Mouse (Mus musculus) heart, embryonic 11.5 days (tissue): ENCODE data around the gene Cyfip1. TPM values are rescaled to one million over a fixed set of nuclear protein-coding genes. Genes with fewer than 3 reads are reported as not detected.

Experiments used
- ATAC-seq: fragments of 200-750 bp; cut with Nextera tagmentation; replicated peaks from 2 replicates; pipeline ENCODE4 v1.8.0; 2017; ENCODE audit warnings: moderate library complexity; ENCODE audit not compliant: insufficient number of reproducible peaks, low FRiP score, low TSS enrichment
- H3K27ac ChIP-seq: fragments of 300-500 bp; sonication (generic); 2 replicates; pipeline ENCODE4 v1.5.1; 2014; ENCODE audit warnings: mild to moderate bottlenecking, low read depth, low read length
- H3K27me3 ChIP-seq: fragments of 300-500 bp; sonication (generic); 2 replicates; pipeline ENCODE4 v1.6.1; 2014; ENCODE audit warnings: mild to moderate bottlenecking, low read length, mixed read lengths; ENCODE audit not compliant: control insufficient read depth, insufficient read depth
- H3K36me3 ChIP-seq: fragments of 300-500 bp; sonication (generic); 2 replicates; pipeline ENCODE4 v1.6.1; 2014; ENCODE audit warnings: mild to moderate bottlenecking, low read length, moderate library complexity, mixed read lengths; ENCODE audit not compliant: control insufficient read depth, insufficient read depth
- H3K4me1 ChIP-seq: fragments of 300-500 bp; sonication (generic); 2 replicates; pipeline ENCODE4 v1.6.1; 2014; ENCODE audit warnings: low read length; ENCODE audit not compliant: control insufficient read depth, insufficient read depth
- H3K4me2 ChIP-seq: fragments of 300-500 bp; sonication (generic); 2 replicates; pipeline ENCODE4 v1.6.1; 2014; ENCODE audit warnings: mild to moderate bottlenecking, moderate library complexity
- H3K4me3 ChIP-seq: fragments of 300-500 bp; sonication (generic); 2 replicates; pipeline ENCODE4 v1.5.1; 2014; ENCODE audit warnings: low read depth, low read length
- H3K9ac ChIP-seq: fragments of 300-500 bp; sonication (generic); 2 replicates; pipeline ENCODE4 v1.6.1; 2014; ENCODE audit warnings: mild to moderate bottlenecking, low read depth, low read length, moderate library complexity
- H3K9me3 ChIP-seq: fragments of 300-500 bp; sonication (generic); replicated peaks from 2 replicates; pipeline ENCODE4 v1.6.1; 2016; ENCODE audit warnings: low read length; ENCODE audit not compliant: control insufficient read depth
- WGBS: fragments of 180-500 bp; shearing (Covaris S2); extraction: QIAGEN DNeasy Blood & Tissue Kit; methylation state at CpG from one replicate; pipeline ENCODE4 v1.1.7; 2014; ENCODE audit not compliant: insufficient replicate concordance; 5-methylcytosine and 5-hydroxymethylcytosine counted together
- polyA plus RNA-seq: library from polyadenylated mRNA; unstranded; fragments of >200 nt; fragmentation: Nextera tagmentation; extraction: Ambion mirVana; gene quantifications from 2 replicates; pipeline ENCODE4 v1.2.1, GENCODE M21; 2014

Gene Cyfip1
- polyA plus RNA-seq, 1 experiment from 2014 or later, result 55.4 TPM

DNA sequence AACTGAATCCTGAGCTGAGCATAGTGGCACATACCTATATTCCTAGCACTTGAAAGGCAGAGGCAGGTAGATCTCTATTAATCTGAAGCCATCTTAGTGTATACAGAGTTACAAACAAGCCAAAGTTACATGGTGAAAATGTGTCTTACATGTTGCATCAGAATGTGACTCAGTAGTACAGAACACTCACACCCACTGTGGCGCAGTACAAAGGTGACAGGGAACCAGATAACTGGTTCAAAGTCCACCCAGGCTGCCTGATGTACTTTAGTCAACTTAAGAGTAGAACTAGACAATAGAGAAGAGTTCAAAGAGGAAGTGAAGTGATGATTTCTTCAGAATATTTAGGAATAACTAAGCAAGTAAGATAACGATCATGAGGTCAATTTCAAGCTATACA is 93.5 kb downstream of the Cyfip1 start:
- no peak overlapping the region for H3K4me3 ChIP-seq
- H3K9ac ChIP-seq, result no peak overlapping the region
- WGBS, result 95% methylated on average over 2 of the region's 2 CpGs
- H3K27ac ChIP-seq, result no peak overlapping the region
- H3K36me3 ChIP-seq, result peaks cover 9% of the 10 kb centered on the region
- ATAC-seq, result no peak
- H3K4me2 ChIP-seq, result no peak overlapping the region
- H3K9me3 ChIP-seq, result no peaks in the 10 kb centered on the region
- no peaks in the 10 kb centered on the region for H3K27me3 ChIP-seq
- H3K4me1 ChIP-seq, result no peaks in the 10 kb centered on the region

DNA sequence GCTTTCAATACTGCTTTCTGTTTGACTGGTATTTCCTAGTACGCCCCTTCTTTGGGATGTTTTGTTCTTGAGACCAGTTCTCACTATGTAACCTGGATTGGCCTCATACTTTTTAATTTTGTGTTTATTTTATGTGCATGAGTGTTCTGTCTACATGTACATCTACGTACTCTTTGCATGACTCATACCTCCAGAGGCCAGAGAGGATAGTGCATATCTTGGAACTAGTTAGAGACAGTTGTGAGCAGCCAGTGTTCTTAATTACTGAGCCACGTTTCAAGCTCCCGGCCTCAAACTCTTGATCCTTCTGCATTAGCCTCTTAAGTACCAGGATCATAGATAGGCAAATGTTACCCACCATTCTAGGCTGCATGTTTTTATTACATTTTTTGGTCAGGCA is 96.8 kb downstream of the Cyfip1 start:
- peaks cover 3% of the 10 kb centered on the region; the same call in 1 of the 2 replicates for H3K36me3 ChIP-seq
- no peaks in the 10 kb centered on the region for H3K4me1 ChIP-seq
- H3K9me3 ChIP-seq, result no peaks in the 10 kb centered on the region
- H3K4me2 ChIP-seq, result no peak overlapping the region
- H3K27ac ChIP-seq, result no peak overlapping the region
- H3K9ac ChIP-seq, result no peak overlapping the region
- ATAC-seq, result no peak
- H3K4me3 ChIP-seq, result no peak overlapping the region
- H3K27me3 ChIP-seq, result no peaks in the 10 kb centered on the region
- WGBS, result 87% methylated on average over 4 of the region's 4 CpGs

DNA sequence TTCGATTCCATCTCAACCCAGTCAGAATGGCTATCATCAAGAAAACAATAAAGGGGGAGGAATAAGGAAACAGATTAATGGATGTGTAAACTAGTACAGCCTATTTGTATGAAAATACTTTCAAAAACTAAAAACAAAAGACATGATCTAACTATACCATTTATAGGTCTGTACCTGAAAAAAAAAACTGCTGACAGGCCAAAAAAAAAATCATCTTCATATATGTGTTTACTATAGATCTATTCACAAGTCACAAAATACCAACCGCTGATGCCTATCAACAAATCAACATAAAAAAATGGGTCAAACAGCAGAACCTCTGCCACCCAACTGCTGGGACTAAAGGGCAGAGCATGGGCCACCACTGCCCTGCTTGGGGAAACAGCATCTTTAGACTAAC is 114.5 kb downstream of the Cyfip1 start:
- no peak overlapping the region for H3K27ac ChIP-seq
- H3K9me3 ChIP-seq, result no peaks in the 10 kb centered on the region
- peaks cover 8% of the 10 kb centered on the region; the same call in 1 of the 2 replicates for H3K36me3 ChIP-seq
- no peak for ATAC-seq
- H3K4me3 ChIP-seq, result no peak overlapping the region
- H3K4me1 ChIP-seq, result no peaks in the 10 kb centered on the region
- H3K9ac ChIP-seq, result no peak overlapping the region
- H3K27me3 ChIP-seq, result no peaks in the 10 kb centered on the region
- no peak overlapping the region for H3K4me2 ChIP-seq
- WGBS, result 96% methylated on average over 2 of the region's 2 CpGs

DNA sequence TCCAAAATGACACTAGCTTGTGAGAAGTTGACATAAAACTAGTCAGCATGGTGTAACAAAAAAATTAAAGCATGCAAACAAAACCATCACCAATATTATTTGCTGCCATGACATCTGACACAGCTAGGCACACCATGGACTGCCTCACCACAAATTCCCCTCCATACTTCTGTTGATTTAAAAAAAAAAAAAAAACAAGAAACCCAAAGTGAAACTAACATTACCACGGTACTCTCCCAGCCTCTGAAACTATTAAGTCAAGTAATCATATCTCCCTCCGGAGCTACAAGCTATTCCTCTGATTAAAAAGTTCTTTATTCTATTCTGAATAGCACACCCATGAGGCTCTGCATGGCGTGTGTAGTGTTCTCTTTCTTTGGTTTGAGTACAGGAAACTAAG is 115.6 kb downstream of the Cyfip1 start:
- 92% methylated on average over 3 of the region's 3 CpGs for WGBS
- Histone ChIP-seq H3K27ac (no peak overlapping the region), H3K27me3 (no peaks in the 10 kb centered on the region), H3K4me1 (no peaks in the 10 kb centered on the region), H3K9me3 (no peaks in the 10 kb centered on the region), H3K4me2 (no peak overlapping the region), H3K9ac (no peak overlapping the region), H3K4me3 (no peak overlapping the region), H3K36me3 (peaks cover 8% of the 10 kb centered on the region; the same call in 1 of the 2 replicates)
- ATAC-seq, result no peak

DNA sequence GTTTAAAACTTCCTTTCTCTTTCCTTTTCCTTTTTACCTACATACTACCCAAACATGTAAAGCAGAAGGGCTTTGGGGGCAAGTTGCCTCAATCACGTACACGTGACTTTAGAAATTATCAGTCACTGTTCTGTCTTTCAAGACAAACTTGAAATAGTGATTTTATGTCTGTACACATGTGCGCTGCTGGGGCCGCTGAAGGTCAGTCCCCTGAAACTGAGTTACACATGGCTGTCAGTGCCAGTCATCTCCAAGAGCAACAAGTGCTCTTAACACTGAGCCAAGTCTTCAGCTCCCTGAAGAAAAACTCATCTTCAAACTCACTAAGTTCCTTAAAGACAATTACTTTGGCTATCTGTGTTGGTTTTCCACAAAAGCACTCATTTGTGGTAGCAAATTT is 116.4 kb downstream of the Cyfip1 start:
- Histone ChIP-seq H3K4me1 (no peaks in the 10 kb centered on the region), H3K36me3 (peaks cover 8% of the 10 kb centered on the region; the same call in 1 of the 2 replicates), H3K9me3 (no peaks in the 10 kb centered on the region), H3K9ac (no peak overlapping the region), H3K27me3 (no peaks in the 10 kb centered on the region), H3K4me3 (no peak overlapping the region), H3K4me2 (no peak overlapping the region), H3K27ac (no peak overlapping the region)
- WGBS, result 100% methylated on average over 4 of the region's 4 CpGs
- ATAC-seq, result no peak

DNA sequence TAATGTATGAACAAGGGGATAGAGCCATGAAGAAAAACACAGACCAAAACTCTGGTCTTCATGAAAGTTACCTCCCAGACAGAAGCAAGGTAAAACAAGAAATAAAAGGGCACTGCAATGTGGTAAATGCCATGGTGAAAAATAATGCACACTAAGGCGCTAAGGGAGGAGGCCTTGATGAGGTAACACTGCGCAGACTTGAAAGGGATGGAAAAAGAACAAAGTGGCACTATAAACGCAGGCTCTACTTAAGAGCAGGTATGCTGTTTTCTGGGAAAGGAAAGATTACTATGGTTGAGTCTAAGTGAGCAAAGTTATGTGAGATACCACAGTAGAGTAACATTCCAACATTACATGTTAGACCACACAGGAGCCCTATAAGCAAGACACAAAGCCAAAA is 118.3 kb downstream of the Cyfip1 start:
- H3K4me3 ChIP-seq, result no peak overlapping the region
- WGBS, result 95% methylated on average over 3 of the region's 3 CpGs

DNA sequence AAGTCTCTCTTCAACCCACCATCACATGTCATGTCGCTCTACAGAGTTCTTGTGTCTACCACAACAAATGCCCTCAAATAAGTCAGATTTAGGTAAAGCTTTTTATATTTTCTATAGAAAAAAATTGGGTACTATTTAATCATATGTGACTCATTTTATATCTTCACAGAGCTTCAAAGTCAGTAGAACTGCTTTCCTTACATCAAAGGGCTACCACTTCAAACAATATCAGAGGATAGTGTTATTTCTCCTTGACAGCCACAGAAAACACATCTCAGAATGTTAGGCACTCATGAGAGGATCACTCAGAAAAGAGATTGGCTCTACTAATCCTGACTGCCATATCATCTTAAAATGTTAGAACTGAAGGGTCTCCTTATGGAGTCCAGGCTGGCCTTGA is 119.0 kb downstream of the Cyfip1 start:
- Histone ChIP-seq H3K4me2 (no peak overlapping the region; the same call in 1 of the 2 replicates), H3K27ac (no peak overlapping the region), H3K9ac (no peak overlapping the region), H3K27me3 (no peaks in the 10 kb centered on the region), H3K36me3 (no peaks in the 10 kb centered on the region), H3K4me3 (no peak overlapping the region), H3K9me3 (no peaks in the 10 kb centered on the region), H3K4me1 (no peaks in the 10 kb centered on the region)
- ATAC-seq, result no peak
- WGBS, result 91% methylated on average over 1 of the region's 1 CpGs

More for the DNA sequence above, 118.3 kb downstream of the Cyfip1 start:
- Histone ChIP-seq H3K27ac (no peak overlapping the region), H3K27me3 (no peaks in the 10 kb centered on the region), H3K4me1 (no peaks in the 10 kb centered on the region), H3K9me3 (no peaks in the 10 kb centered on the region), H3K9ac (no peak overlapping the region), H3K4me2 (no peak overlapping the region), H3K36me3 (peaks cover 3% of the 10 kb centered on the region; the same call in 1 of the 2 replicates)
- ATAC-seq, result no peak

DNA sequence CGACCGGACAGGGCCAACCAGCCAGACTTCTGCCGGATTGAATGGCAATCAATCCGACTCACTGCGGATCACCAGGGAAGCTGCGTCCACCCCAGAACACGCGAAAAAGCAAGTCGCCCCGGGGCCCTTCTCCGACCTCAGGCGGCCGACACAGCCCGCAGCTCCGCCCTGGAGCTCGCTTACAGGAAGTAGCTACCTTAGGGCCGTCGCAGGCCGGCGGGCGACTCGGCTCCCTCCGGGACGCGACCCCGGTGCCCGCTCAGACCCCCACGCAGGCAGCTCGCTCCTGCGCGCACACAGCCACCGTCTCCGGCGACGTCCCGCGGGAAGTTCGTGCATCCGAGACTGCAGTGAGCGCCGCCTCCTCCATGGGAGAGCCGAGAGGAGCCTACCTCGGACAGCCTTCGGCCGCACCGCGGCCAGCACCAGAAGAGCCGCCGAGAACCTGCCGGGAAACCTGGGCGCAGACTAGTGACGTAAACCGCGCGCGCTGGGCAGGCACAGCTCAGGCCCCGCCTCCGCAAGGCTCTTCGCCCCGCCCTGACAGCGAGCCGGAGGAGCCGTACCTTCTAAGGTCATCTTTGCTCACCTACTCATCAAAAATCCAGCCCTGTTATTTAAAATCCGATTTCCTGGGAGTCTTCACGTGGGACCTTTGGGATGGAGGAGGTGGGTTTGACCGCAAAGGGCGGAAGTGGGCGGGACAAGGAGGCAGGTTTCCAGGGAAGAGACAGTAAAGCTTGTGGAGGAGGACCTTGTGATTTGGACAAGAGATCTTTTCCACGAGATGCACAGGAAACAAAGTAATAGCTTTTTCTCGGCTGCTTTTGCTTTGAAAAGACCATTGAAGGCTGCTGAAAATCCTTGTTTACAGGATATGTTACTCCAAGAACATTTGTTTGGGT is 120.7 kb downstream of the Cyfip1 start, which contains the start of gene Nipa2:
Gene Nipa2, minus strand, starts transcription at position 473 of the 905 bp plus-strand sequence.
- H3K9me3 ChIP-seq, result no peaks in the 10 kb centered on the region

More for the DNA sequence above, 120.7 kb downstream of the Cyfip1 start, which contains the start of gene Nipa2:
- under 1% methylated on average over 70 of the region's 70 CpGs for WGBS
- peak within 1 kb of the TSS; percentile 95 for H3K9ac ChIP-seq
- H3K27ac ChIP-seq, result peak within 1 kb of the TSS; percentile 89
- H3K4me1 ChIP-seq, result no peaks in the 10 kb centered on the region
- H3K4me3 ChIP-seq, result peak within 1 kb of the TSS; percentile 82
- H3K27me3 ChIP-seq, result no peaks in the 10 kb centered on the region
- ATAC-seq, result peak; percentile 93
- H3K4me2 ChIP-seq, result peak within 1 kb of the TSS; percentile 83
- H3K36me3 ChIP-seq, result no peaks in the 10 kb centered on the region
